15 mouse cellular contexts compared by ENCODE assay signal in genomic region chr9:44175957-44176356, GRCm38 (mm10). TPM values are rescaled to one million over a fixed set of nuclear protein-coding genes. Genes with fewer than 3 reads are reported as not detected.
A peak's percentile ranks its signal among the peaks of the same experiment; 100 is the strongest.
DNase-seq lines count a peak whose midpoint lies in the region; ATAC-seq and TF ChIP-seq lines count a peak whose summit lies in the region.
"Had no signal": no experiment of that assay in that cellular context is flagged by ENCODE, and none has a peak within 500 bp of the region (broad histone marks: within the 10 kb centered on the region; RNA-seq: fewer than 3 reads in every experiment).

No protein-coding gene starts in this region.

- H3K4me1 ChIP-seq in heart, embryonic 14.5 days (ENCODE audit: control insufficient read depth in 2 of 2, insufficient read depth in 2 of 2, low read length in 2 of 2): peaks cover 11 to 39% of the 10 kb centered on the region in 2 experiments
- H3K4me1 ChIP-seq in CH12.LX (ENCODE audit: control insufficient read depth in 1 of 2, insufficient read depth in 2 of 2): peaks cover 13 to 56% of the 10 kb centered on the region in 2 experiments
- no peaks in the 10 kb centered on the region; the same call in 1 of the 2 replicates for H3K4me1 ChIP-seq in intestine, postnatal 0 days (replicated peaks; ENCODE audit: control insufficient read depth, insufficient read depth, low read length)
- H3K4me1 ChIP-seq: limb, embryonic 12.5 days; lung, embryonic 15.5 days; midbrain, embryonic 10.5 days had no signal

- peak overlapping the region; percentile 40; the same call in 1 of the 2 replicates for H3K9ac ChIP-seq in heart, embryonic 14.5 days (ENCODE audit: low read length)
- H3K9ac ChIP-seq in CH12.LX (ENCODE audit: insufficient read depth, low read depth): peak overlapping the region; percentile 41
- H3K9ac ChIP-seq in intestine, postnatal 0 days (ENCODE audit: low read depth, low read length): no peak overlapping the region
- H3K9ac ChIP-seq: limb, embryonic 12.5 days; lung, embryonic 15.5 days had no signal

- no peak for TF ChIP-seq RAD21 in CH12.LX (IDR thresholded peaks at IDR 0.05; ENCODE audit: low read depth, low read length)

- no peaks in the 10 kb centered on the region for H3K9me3 ChIP-seq in heart, embryonic 14.5 days (ENCODE audit: control insufficient read depth, low read length)
- no peaks in the 10 kb centered on the region for H3K9me3 ChIP-seq in CH12.LX (replicated peaks; ENCODE audit: low read length)
- no peaks in the 10 kb centered on the region for H3K9me3 ChIP-seq in intestine, postnatal 0 days (ENCODE audit: control insufficient read depth)
- H3K9me3 ChIP-seq: lung, embryonic 15.5 days had no signal

- no peak overlapping the region for H3K4me3 ChIP-seq in heart, embryonic 14.5 days (ENCODE audit: control insufficient read depth in 1 of 2, insufficient read depth in 1 of 2, low read depth in 1 of 2, low read length in 2 of 2)
- no peak overlapping the region for H3K4me3 ChIP-seq in CH12.LX (replicated peaks in 1 of 3; ENCODE audit: low read depth in 2 of 3, low read length in 2 of 3, poor library complexity in 1 of 3)
- no peak overlapping the region for H3K4me3 ChIP-seq in intestine, postnatal 0 days (ENCODE audit: low read depth, low read length)
- H3K4me3 ChIP-seq: limb, embryonic 12.5 days; lung, embryonic 15.5 days; midbrain, embryonic 10.5 days had no signal

- in situ Hi-C loops in CH12.LX (cut with MboI; ENCODE audit: low pct_ligation_motif_present, low pct_unique_long_range_greater_than_20kb, low sequenced_read_pairs): no loop called here

- TF ChIP-seq POLR2A in CH12.LX (IDR thresholded peaks at IDR 0.05; ENCODE audit: low read depth, low read length): no peak

- 0 out of 2 replicates have a peak, but pooled peaks have one; percentile 5 for TF ChIP-seq EP300 in CH12.LX (IDR thresholded peaks at IDR 0.05; ENCODE audit: low read length)

- H3K36me3 ChIP-seq in heart, embryonic 14.5 days (ENCODE audit: control insufficient read depth, insufficient read depth, low read length): peaks cover 24% of the 10 kb centered on the region
- H3K36me3 ChIP-seq in CH12.LX (replicated peaks in 1 of 2; ENCODE audit: control insufficient read depth in 1 of 2, insufficient read depth in 1 of 2, low read length in 1 of 2): peaks cover 11 to 51% of the 10 kb centered on the region in 2 experiments
- H3K36me3 ChIP-seq in intestine, postnatal 0 days (ENCODE audit: control insufficient read depth, insufficient read depth): peaks cover 19% of the 10 kb centered on the region

- peak overlapping the region; percentile 53 to 89 for H3K27ac ChIP-seq in heart, embryonic 14.5 days (replicated peaks in 1 of 2; ENCODE audit: control insufficient read depth in 1 of 2, insufficient read depth in 1 of 2, low read depth in 2 of 2, low read length in 2 of 2)
- peak overlapping the region; percentile 60 for H3K27ac ChIP-seq in CH12.LX (ENCODE audit: insufficient read depth, low read depth)
- peak overlapping the region; percentile 31; the same call in 1 of the 2 replicates for H3K27ac ChIP-seq in intestine, postnatal 0 days (ENCODE audit: low read depth, low read length)
- H3K27ac ChIP-seq: hindbrain, postnatal 0 days; limb, embryonic 12.5 days; lung, embryonic 15.5 days; midbrain, embryonic 10.5 days had no signal

- intact Hi-C loops in heart, postnatal 25 days (cut with DNase I): no loop called here

- TF ChIP-seq CTCF in CH12.LX (conservative IDR thresholded peaks at IDR 0.05 in 1 of 2, IDR thresholded peaks at IDR 0.05 in 1 of 2; ENCODE audit: low read depth in 2 of 2, low read length in 2 of 2): no peak
- no peak for TF ChIP-seq CTCF in intestine, postnatal 0 days (IDR thresholded peaks at IDR 0.05; ENCODE audit: low read depth)

- no peaks in the 10 kb centered on the region for H3K27me3 ChIP-seq in heart, embryonic 14.5 days (ENCODE audit: control insufficient read depth, insufficient read depth, low read length)
- no peaks in the 10 kb centered on the region for H3K27me3 ChIP-seq in CH12.LX (replicated peaks)
- H3K27me3 ChIP-seq in intestine, postnatal 0 days (replicated peaks; ENCODE audit: control insufficient read depth, insufficient read depth, low read length): no peaks in the 10 kb centered on the region
- H3K27me3 ChIP-seq: limb, embryonic 12.5 days; lung, embryonic 15.5 days had no signal

- H3K79me2 ChIP-seq in CH12.LX (replicated peaks; ENCODE audit: control insufficient read depth, extremely low read depth, insufficient read depth, poor library complexity, severe bottlenecking): peaks cover 14% of the 10 kb centered on the region; the same call in 1 of the 2 replicates

- dilution Hi-C loops in CH12.LX (cut with MboI; ENCODE audit: extremely low pct_ligation_motif_present, extremely low pct_unique_long_range_greater_than_20kb, low sequenced_read_pairs): no loop called here

- DNase-seq in heart, postnatal 25 days (ENCODE audit: low spot score): no peak
- DNase-seq in A20 (ENCODE audit: low read depth, low spot score) (peak; percentile 57), CH12.LX (ENCODE audit: extremely low read depth) (no peak)
- no peak for DNase-seq in retina, postnatal 1 day
- no peak for DNase-seq in frontal cortex, postnatal 36 days (ENCODE audit: low spot score in 2 of 2)
- DNase-seq in urinary bladder, postnatal 36 days (ENCODE audit: low spot score in 2 of 2): no peak
- DNase-seq: gastrocnemius, postnatal 14 days; layer of hippocampus, postnatal 36 days had no signal

- 44% methylated on average over 1 of the region's 1 CpGs for WGBS in heart, embryonic 14.5 days
- 45% methylated on average over 1 of the region's 1 CpGs for WGBS in intestine, postnatal 0 days

- H3K4me2 ChIP-seq in heart, embryonic 14.5 days (ENCODE audit: low read length): peak overlapping the region; percentile 56
- peak overlapping the region; percentile 65 for H3K4me2 ChIP-seq in CH12.LX (ENCODE audit: insufficient read depth, low read depth, poor library complexity, severe bottlenecking)
- H3K4me2 ChIP-seq in intestine, postnatal 0 days (replicated peaks; ENCODE audit: low read depth): peak overlapping the region; percentile 46
- H3K4me2 ChIP-seq: limb, embryonic 12.5 days; lung, embryonic 15.5 days had no signal

- no peak for ATAC-seq in heart, embryonic 14.5 days (ENCODE audit: insufficient number of reproducible peaks, insufficient read depth, low FRiP score, low read depth)
- no peak for ATAC-seq in intestine, postnatal 0 days
- ATAC-seq: forebrain, embryonic 16.5 days; hindbrain, postnatal 0 days had no signal

TF ChIP-seq in CH12.LX, 34 proteins besides CTCF, POLR2A, EP300 and RAD21:
- TF ChIP-seq CHD2 (IDR thresholded peaks at IDR 0.05; ENCODE audit: low read length): no peak
- TF ChIP-seq ZMIZ1 (IDR thresholded peaks at IDR 0.05; ENCODE audit: low read depth, low read length): no peak
- TF ChIP-seq ZNF384 (IDR thresholded peaks at IDR 0.05; ENCODE audit: low read depth, low read length): no peak
- no peak for TF ChIP-seq TBP (conservative IDR thresholded peaks at IDR 0.05; ENCODE audit: low read depth, low read length)
- no peak for TF ChIP-seq MXI1 (IDR thresholded peaks at IDR 0.05; ENCODE audit: low read depth, low read length)
- no peak for TF ChIP-seq MAZ (IDR thresholded peaks at IDR 0.05; ENCODE audit: low read depth, low read length)
- no peak for TF ChIP-seq UBTF (IDR thresholded peaks at IDR 0.05; ENCODE audit: low read depth, low read length)
- no peak for TF ChIP-seq MAX (IDR thresholded peaks at IDR 0.05; ENCODE audit: low read length)
- TF ChIP-seq E2F4 (IDR thresholded peaks at IDR 0.05; ENCODE audit: insufficient replicate concordance, low read depth, low read length): no peak
- no peak for TF ChIP-seq TCF12 (IDR thresholded peaks at IDR 0.05; ENCODE audit: low read depth, low read length)
- no peak for TF ChIP-seq POLR2AphosphoS2 (IDR thresholded peaks at IDR 0.05; ENCODE audit: low read depth, low read length)
- TF ChIP-seq MAFK (IDR thresholded peaks at IDR 0.05; ENCODE audit: insufficient replicate concordance, low read length): no peak
- no peak for TF ChIP-seq IRF4 (IDR thresholded peaks at IDR 0.05; ENCODE audit: low read depth, low read length)
- TF ChIP-seq SIN3A (IDR thresholded peaks at IDR 0.05; ENCODE audit: low read length): no peak
- no peak for TF ChIP-seq HCFC1 (IDR thresholded peaks at IDR 0.05; ENCODE audit: low read depth, low read length)
- TF ChIP-seq NELFE (IDR thresholded peaks at IDR 0.05; ENCODE audit: low read depth, low read length): no peak
- no peak for TF ChIP-seq SMC3 (IDR thresholded peaks at IDR 0.05; ENCODE audit: low read depth, low read length)
- no peak for TF ChIP-seq NRF1 (IDR thresholded peaks at IDR 0.05; ENCODE audit: low read depth, low read length)
- TF ChIP-seq KAT2A (IDR thresholded peaks at IDR 0.05; ENCODE audit: insufficient replicate concordance, low read length): no peak

RNA-seq across cellular contexts. Expression of gene Mcam, which starts 41.7 kb away (rescaled TPM):
- 129 and 130 TPM in 2 replicates for polyA plus RNA-seq in heart, embryonic 14.5 days (2014; fragmentation: Nextera tagmentation; extraction: Ambion mirVana)
- 10 to 100 TPM; 38.9 to 40.4 TPM for total RNA-seq in heart, postnatal 25 days (2021)
- total RNA-seq in CH12.LX (2012; rRNA removed) (0.98 and 1.1 TPM in 2 replicates), CH12.LX (2014; rRNA removed) (0.56 and 0.73 TPM in 2 replicates)
- 0.40 and 0.57 TPM in 2 replicates for polyA plus RNA-seq in CH12.LX (2012; ENCODE audit: insufficient read length, low read depth)
- polyA plus RNA-seq in intestine, postnatal 0 days (2015; fragmentation: Nextera tagmentation; extraction: Ambion mirVana): 31.5 and 34.0 TPM in 2 replicates

RNA-seq across cellular contexts. Expression of gene Cbl, which starts 57.9 kb away (rescaled TPM):
- 12.7 and 13.7 TPM in 2 replicates for polyA plus RNA-seq in heart, embryonic 14.5 days (2014; fragmentation: Nextera tagmentation; extraction: Ambion mirVana)
- 10 to 100 TPM; 18.6 to 22.4 TPM for total RNA-seq in heart, postnatal 25 days (2021)
- total RNA-seq in CH12.LX (2012; rRNA removed) (11.9 and 13.4 TPM in 2 replicates), CH12.LX (2014; rRNA removed) (6.5 and 8.3 TPM in 2 replicates)
- 27.1 and 39.0 TPM in 2 replicates for polyA plus RNA-seq in CH12.LX (2012; ENCODE audit: insufficient read length, low read depth)
- polyA plus RNA-seq in intestine, postnatal 0 days (2015; fragmentation: Nextera tagmentation; extraction: Ambion mirVana): 5.8 and 6.7 TPM in 2 replicates

Comparison
In these comparisons a context has a peak if more than half of its experiments do, and no peak if none do; other contexts are left out.
1. RNA of gene Mcam, which starts 41.7 kb away (polyA plus RNA-seq): 129 to 130 TPM in heart, embryonic 14.5 days and 31.5 to 34.0 TPM in intestine, postnatal 0 days; 0.40 to 0.57 TPM in CH12.LX; every median in the first group is over 10 times any median in the second.
2. Peak in every context shown above with its lines, with median percentiles within 50 percentile points of each other: H3K27ac ChIP-seq and H3K4me2 ChIP-seq.